Mouse (Mus musculus) stomach, postnatal 0 days (tissue): ENCODE results near the gene Uqcc1.

Experiments used
- CTCF ChIP-seq: IDR thresholded peaks from 2 replicates; pipeline ENCODE4 v1.5.1; 2016; ENCODE audit warnings: antibody characterized with exemption, low read depth, mild to moderate bottlenecking, moderate library complexity
- EP300 ChIP-seq: optimal IDR thresholded peaks from 2 replicates; pipeline ENCODE3; 2016; ENCODE audit warnings: antibody characterized with exemption

- TF ChIP-seq CTCF, result no peak
- no peak for TF ChIP-seq EP300
These were observed 49.4 kb upstream of the Uqcc1 start for GRCm38 (mm10) chr2:155979328-155979991.
